Comparison of ENCODE assay signal across 7 mouse cellular contexts in genomic region chr13:54788740-54789560, GRCm38 (mm10). TPM values are rescaled to one million over a fixed set of nuclear protein-coding genes. Genes with fewer than 3 reads are reported as not detected.
DNase-seq lines count a peak whose midpoint lies in the region; ATAC-seq lines count a peak whose summit lies in the region.

TSS of gene Tspan17 (plus strand) at chr13:54789377.

- peak within 1 kb of the TSS; percentile 34 for H3K9ac ChIP-seq in embryonic facial prominence, embryonic 12.5 days
- H3K9ac ChIP-seq in limb, embryonic 11.5 days (ENCODE audit: low read length) = no peak within 1 kb of the TSS
- peak within 1 kb of the TSS; percentile 55 for H3K9ac ChIP-seq in midbrain, embryonic 14.5 days (replicated peaks; ENCODE audit: low read length)

- H3K9me3 ChIP-seq in embryonic facial prominence, embryonic 12.5 days = no peaks in the 10 kb centered on the region
- H3K9me3 ChIP-seq in limb, embryonic 11.5 days (ENCODE audit: control insufficient read depth, low read length) = no peaks in the 10 kb centered on the region
- H3K9me3 ChIP-seq in midbrain, embryonic 14.5 days (ENCODE audit: control insufficient read depth, low read length) = no peaks in the 10 kb centered on the region

- peak within 1 kb of the TSS; percentile 92 for H3K4me2 ChIP-seq in embryonic facial prominence, embryonic 12.5 days (replicated peaks)
- peak within 1 kb of the TSS; percentile 93 for H3K4me2 ChIP-seq in limb, embryonic 11.5 days (ENCODE audit: low read depth, severe bottlenecking)
- H3K4me2 ChIP-seq in midbrain, embryonic 14.5 days (ENCODE audit: low read length) = peak within 1 kb of the TSS; percentile 95

- no peak within 1 kb of the TSS for H3K27ac ChIP-seq in embryonic facial prominence, embryonic 12.5 days
- no peak within 1 kb of the TSS for H3K27ac ChIP-seq in limb, embryonic 11.5 days (replicated peaks; ENCODE audit: low read depth, low read length)
- H3K27ac ChIP-seq in midbrain, embryonic 14.5 days (replicated peaks; ENCODE audit: low read depth, low read length) = no peak within 1 kb of the TSS

- 2% methylated on average over 47 of the region's 49 CpGs for WGBS in embryonic facial prominence, embryonic 12.5 days
- 3% methylated on average over 38 of the region's 49 CpGs for WGBS in limb, embryonic 11.5 days
- WGBS in midbrain, embryonic 14.5 days = 3% methylated on average over 49 of the region's 49 CpGs

- no peaks in the 10 kb centered on the region for H3K36me3 ChIP-seq in embryonic facial prominence, embryonic 12.5 days
- no peaks in the 10 kb centered on the region for H3K36me3 ChIP-seq in limb, embryonic 11.5 days (ENCODE audit: control insufficient read depth, insufficient read depth, low read length)
- no peaks in the 10 kb centered on the region for H3K36me3 ChIP-seq in midbrain, embryonic 14.5 days (ENCODE audit: control insufficient read depth, insufficient read depth, low read length)

- H3K4me1 ChIP-seq in embryonic facial prominence, embryonic 12.5 days = peaks cover 19% of the 10 kb centered on the region
- H3K4me1 ChIP-seq in limb, embryonic 11.5 days (ENCODE audit: control insufficient read depth, insufficient read depth, low read length) = peaks cover 4% of the 10 kb centered on the region; the same call in 1 of the 2 replicates
- H3K4me1 ChIP-seq in midbrain, embryonic 14.5 days (ENCODE audit: control insufficient read depth, insufficient read depth, low read length) = peaks cover 7% of the 10 kb centered on the region

- peak; percentile 58 for ATAC-seq in embryonic facial prominence, embryonic 12.5 days (ENCODE audit: insufficient number of reproducible peaks, insufficient read depth, low FRiP score, low TSS enrichment)
- peak; percentile 71; the same call in 1 of the 2 replicates for ATAC-seq in limb, embryonic 11.5 days (ENCODE audit: insufficient number of reproducible peaks, low FRiP score, low TSS enrichment, low read depth)
- ATAC-seq in midbrain, embryonic 14.5 days (ENCODE audit: low FRiP score, low TSS enrichment) = peak; percentile 82

- peak; percentile 98 for DNase-seq in adrenal gland, postnatal 25 days
- peak; percentile 100 for DNase-seq in heart, adult 11 months
- peak; percentile 97 for DNase-seq in kidney, adult 18-20 months
- DNase-seq in limb, embryonic 11.5 days (ENCODE audit: low spot score) = peak; percentile 94
- DNase-seq in midbrain, embryonic 14.5 days = peak; percentile 92
- DNase-seq in spleen, adult 18-20 months = peak; percentile 96 to 98

- peaks cover 46% of the 10 kb centered on the region for H3K27me3 ChIP-seq in embryonic facial prominence, embryonic 12.5 days
- H3K27me3 ChIP-seq in limb, embryonic 11.5 days (ENCODE audit: control insufficient read depth, insufficient read depth, low read length) = peaks cover 24% of the 10 kb centered on the region
- H3K27me3 ChIP-seq in midbrain, embryonic 14.5 days (ENCODE audit: control insufficient read depth, insufficient read depth, low read length) = peaks cover 6% of the 10 kb centered on the region; the same call in 1 of the 2 replicates

- H3K4me3 ChIP-seq in embryonic facial prominence, embryonic 12.5 days = peak within 1 kb of the TSS; percentile 55
- H3K4me3 ChIP-seq in limb, embryonic 11.5 days (ENCODE audit: low read depth, low read length) = peak within 1 kb of the TSS; percentile 49
- H3K4me3 ChIP-seq in midbrain, embryonic 14.5 days (replicated peaks; ENCODE audit: low read depth, low read length) = peak within 1 kb of the TSS; percentile 51

RNA-seq across cellular contexts. Expression of gene Tspan17, which starts in this region (rescaled TPM):
- 30.1 and 39.5 TPM in 2 replicates for total RNA-seq in adrenal gland, postnatal 25 days (2021)
- 9.9 and 13.2 TPM in 2 replicates for polyA plus RNA-seq in embryonic facial prominence, embryonic 12.5 days (2016; fragmentation: Nextera tagmentation; extraction: Ambion mirVana)
- 1.7 and 1.8 TPM in 2 replicates for polyA plus RNA-seq in limb, embryonic 11.5 days (2014; fragmentation: Nextera tagmentation; extraction: Ambion mirVana)
- polyA plus RNA-seq in midbrain, embryonic 14.5 days (2014; fragmentation: Nextera tagmentation; extraction: Ambion mirVana) = 25.5 and 40.2 TPM in 2 replicates
